Mouse (Mus musculus) NIH3T3 (cell line): ENCODE measurements around the gene 4930435E12Rik.

ENCODE experiments used
- DNase-seq: peaks from one replicate; pipeline ENCODE4 v3.0.0-alpha.2; 2012; ENCODE audit warnings: low read depth

4930435E12Rik gene

DNA sequence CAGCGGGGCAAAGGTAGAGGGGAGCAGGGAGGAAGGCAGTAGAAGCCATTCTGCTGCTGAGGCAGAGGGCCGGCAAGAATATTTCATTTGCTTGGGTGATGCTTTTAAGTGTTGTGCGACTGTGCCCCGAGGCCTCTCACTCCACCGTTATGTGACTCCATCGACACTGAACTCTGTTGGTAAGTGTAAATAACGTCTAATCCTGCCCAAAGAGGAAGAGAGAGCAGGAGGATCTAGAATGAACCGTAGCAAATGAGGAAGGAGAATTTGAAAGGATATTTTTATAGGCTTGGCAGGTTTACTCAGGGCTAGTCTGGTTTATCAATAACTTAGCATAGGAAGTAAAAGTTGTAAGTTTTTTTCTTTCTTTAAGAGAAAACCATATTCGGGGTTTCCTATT lies 59.0 kb downstream of the 4930435E12Rik start:
- DNase-seq = no peak

DNA sequence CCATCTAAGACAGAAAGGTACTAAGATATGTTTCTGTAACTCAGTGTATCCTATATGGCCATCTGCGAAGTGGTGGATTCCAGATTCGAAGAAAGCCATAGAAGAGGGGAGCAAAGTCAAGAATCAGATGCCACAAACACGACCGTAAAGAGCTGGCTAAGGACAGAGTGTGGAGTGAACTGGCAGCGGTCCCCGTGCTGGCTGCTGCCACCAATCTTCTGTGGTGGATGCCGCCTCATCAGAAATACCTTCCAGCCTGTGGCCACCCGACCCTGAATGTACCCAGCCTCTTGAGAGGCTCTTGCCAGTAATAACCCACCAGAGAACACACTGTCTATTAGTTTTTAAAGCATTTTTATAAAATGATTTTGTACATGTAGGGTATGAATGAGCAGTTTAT lies 60.2 kb downstream of the 4930435E12Rik start:
- no peak for DNase-seq

DNA sequence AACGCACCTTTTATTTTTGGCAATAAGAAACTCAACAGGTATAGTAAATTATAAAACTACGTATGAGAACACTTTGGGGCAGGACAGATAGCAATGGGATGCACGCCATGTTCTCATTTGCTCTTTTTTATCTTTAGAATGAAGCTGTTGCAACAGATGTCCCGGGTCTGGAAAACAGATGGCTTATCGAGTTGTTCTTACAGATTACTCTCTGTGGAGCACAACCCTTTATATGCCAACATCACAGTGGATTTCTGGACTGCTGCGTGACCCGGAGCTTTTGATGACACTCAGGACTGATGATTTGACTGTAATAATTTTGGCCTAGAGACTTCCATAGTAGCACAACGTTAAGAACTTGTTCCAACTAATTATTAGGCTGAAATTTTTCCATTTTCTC lies 60.8 kb downstream of the 4930435E12Rik start:
- no peak for DNase-seq

GRCm38 (mm10) chr16:38766671-38767070 lies 61.9 kb downstream of the 4930435E12Rik start:
- no peak for DNase-seq

DNA sequence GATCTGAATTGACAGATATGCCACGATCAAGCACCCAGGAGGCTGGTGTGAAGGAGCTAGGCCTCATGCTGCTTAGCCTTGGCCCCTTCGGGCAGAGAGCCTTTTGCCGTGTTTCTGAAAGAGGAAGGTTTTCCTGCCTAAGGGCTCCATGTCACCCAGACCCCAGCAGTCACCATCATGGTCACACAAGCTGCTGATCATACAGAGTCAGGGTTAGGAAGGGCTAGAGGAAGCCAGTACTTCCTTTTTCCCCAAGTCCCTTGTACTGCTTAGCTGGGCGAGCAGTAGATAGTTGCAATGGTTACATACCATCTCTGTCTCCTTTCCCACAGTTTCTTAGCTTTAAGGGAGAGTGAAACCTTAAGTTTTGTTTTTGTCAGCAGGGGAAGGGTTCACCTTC lies 65.0 kb downstream of the 4930435E12Rik start:
- no peak for DNase-seq

DNA sequence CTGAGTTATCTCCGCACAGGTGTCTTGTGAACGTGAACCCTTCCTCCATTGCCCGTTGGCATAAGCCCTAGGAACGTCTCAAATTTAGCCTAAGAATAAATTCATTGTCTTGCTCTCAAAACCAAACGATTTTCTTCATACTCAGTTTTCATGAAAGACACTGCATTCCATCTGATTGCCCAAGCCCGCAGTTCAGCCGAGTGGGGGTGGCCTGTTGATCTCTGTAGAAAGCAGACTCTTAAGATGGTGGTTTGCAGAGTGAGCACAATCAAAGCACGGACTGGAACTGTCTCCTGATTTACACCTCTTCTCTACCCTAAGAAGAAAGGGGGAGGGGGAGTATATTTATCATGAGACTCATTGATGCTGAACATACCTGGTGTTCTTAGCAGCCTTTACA lies 66.1 kb downstream of the 4930435E12Rik start:
- DNase-seq = no peak
